Mouse (Mus musculus): ENCODE measurements at regions not wholly inside any gene's neighbourhood (a gene's known extent, or its start where the extent isn't known, plus 50 kb on each side); places are given as distances from the start of the nearest gene placed in this dataset.

- intact Hi-C loops (cut with DNase I) = no loop called here
- DNase-seq (ENCODE audit: low spot score in 2 of 2) = peak in 1 of 2 experiments; percentile 11
Observed at GRCm38 (mm10) chr3:78509336-78509735, 777.0 kb downstream of the Rapgef2 start.

DNA sequence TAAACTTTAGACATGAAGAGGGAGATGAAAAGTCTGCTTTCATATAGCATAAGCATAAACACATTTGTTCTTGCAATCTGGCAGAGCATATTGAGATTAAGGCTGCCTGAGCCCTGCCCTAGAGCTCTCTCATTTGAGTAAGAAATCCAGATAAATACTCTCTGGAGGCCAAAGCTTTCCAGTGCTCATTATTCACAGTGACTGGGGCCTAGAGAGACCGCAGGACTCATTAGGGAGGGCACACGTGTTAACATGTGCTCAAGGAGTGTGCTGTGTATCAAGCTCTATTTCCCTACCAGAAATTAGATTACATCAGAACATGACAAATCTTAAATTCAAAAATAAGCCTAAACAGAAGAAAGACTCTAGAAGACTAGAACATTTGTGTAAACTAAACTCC, 808.6 kb downstream of the Rapgef2 start:
- no peak for DNase-seq (ENCODE audit: low spot score in 2 of 2)
- intact Hi-C loops (cut with DNase I) = no loop called here

Measured in left cerebral cortex, postnatal 14 days (tissue).